Mouse (Mus musculus) neural tube, embryonic 12.5 days (tissue): ENCODE data around the gene Padi1. TPM values are rescaled to one million over a fixed set of nuclear protein-coding genes. Genes with fewer than 3 reads are reported as not detected.

Experiments used
- ATAC-seq: fragments of 200-750 bp; cut with Nextera tagmentation; 2 replicates; pipeline ENCODE4 v1.8.0; 2017; ENCODE audit warnings: low read depth, mild to moderate bottlenecking, moderate TSS enrichment, moderate library complexity; ENCODE audit not compliant: low FRiP score
- H3K27ac ChIP-seq: fragments of 300-500 bp; sonication (generic); 2 replicates; pipeline ENCODE4 v1.5.1; 2016
- H3K27me3 ChIP-seq: fragments of 300-500 bp; sonication (generic); replicated peaks from 2 replicates; pipeline ENCODE4 v1.6.1; 2016; ENCODE audit warnings: mild to moderate bottlenecking
- H3K36me3 ChIP-seq: fragments of 300-500 bp; sonication (generic); 2 replicates; pipeline ENCODE4 v1.6.1; 2016; ENCODE audit warnings: mild to moderate bottlenecking
- H3K4me1 ChIP-seq: fragments of 300-500 bp; sonication (generic); 2 replicates; pipeline ENCODE4 v1.6.1; 2016
- H3K4me2 ChIP-seq: fragments of 300-500 bp; sonication (generic); replicated peaks from 2 replicates; pipeline ENCODE4 v1.6.1; 2016; ENCODE audit warnings: mild to moderate bottlenecking
- H3K4me3 ChIP-seq: fragments of 300-500 bp; sonication (generic); 2 replicates; pipeline ENCODE4 v1.5.1; 2016
- H3K9ac ChIP-seq: fragments of 300-500 bp; sonication (generic); 2 replicates; pipeline ENCODE4 v1.6.1; 2016; ENCODE audit warnings: mild to moderate bottlenecking
- H3K9me3 ChIP-seq: fragments of 300-500 bp; sonication (generic); 2 replicates; pipeline ENCODE4 v1.6.1; 2016; ENCODE audit warnings: mild to moderate bottlenecking
- WGBS: fragments of 180-500 bp; shearing (Covaris S2); methylation state at CpG from one replicate; pipeline ENCODE4 v1.1.7; 2016; 5-methylcytosine and 5-hydroxymethylcytosine counted together
- polyA plus RNA-seq: library from polyadenylated mRNA; unstranded; fragments of >200 nt; fragmentation: Nextera tagmentation; extraction: Ambion mirVana; gene quantifications from 2 replicates; pipeline ENCODE4 v1.2.1, GENCODE M21; 2016

The Padi1 gene
- polyA plus RNA-seq, 1 experiment from 2014 or later: 0.38 TPM

DNA sequence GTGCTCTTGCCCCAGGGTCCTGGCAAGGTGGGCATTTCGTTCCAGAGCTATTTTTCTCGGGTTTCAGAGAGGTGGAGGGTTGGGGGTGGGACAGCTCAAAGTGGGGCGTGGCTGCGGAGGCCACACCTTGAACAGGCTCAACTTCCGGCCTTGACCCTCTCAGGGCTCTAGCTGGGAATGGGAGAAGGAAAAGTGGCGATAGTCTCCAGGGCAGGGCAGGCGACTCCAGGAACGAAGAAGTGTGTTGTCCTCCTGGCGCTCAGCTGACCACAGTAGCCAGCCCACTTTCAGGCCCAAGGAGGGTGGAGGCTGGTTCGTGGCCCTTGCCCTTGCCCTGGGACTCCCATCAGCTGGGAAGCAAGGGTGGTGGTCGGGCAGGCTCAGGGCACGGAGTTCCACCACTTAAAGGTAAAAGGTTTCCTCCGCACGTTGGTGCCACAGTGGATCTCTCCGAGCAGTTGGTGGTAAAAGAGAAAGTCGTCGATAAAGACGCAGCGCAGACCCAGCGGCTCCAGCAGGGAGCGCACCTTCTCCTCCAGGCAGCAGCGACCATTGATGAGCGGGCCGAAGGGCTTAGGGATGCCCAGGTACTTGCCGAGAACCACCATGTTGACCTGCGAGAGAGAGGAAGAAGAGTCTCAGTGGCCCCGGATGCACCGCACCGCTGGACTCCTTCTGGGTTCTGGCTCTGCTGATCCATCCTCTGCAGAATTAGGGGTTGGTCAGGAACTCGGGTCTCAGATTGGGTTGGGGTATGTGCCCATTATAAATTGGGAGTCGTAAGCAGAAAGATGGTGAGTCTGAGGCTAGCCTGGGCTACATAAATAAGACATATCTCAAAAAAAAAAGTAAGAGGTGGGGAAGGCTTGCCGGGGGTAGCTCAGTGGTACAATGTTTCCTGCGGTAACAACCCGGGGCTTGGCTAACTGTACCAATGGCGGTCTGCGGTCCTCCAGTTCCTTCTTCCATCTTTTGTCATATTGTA, 31.0 kb downstream of the Padi1 start:
- no peak overlapping the region for H3K9ac ChIP-seq

GRCm38 (mm10) chr4:140813358-140814185, 32.0 kb downstream of the Padi1 start:
- no peak overlapping the region for H3K27ac ChIP-seq
- H3K36me3 ChIP-seq: no peaks in the 10 kb centered on the region
- no peak overlapping the region for H3K4me3 ChIP-seq
- H3K27me3 ChIP-seq: no peaks in the 10 kb centered on the region
- no peaks in the 10 kb centered on the region for H3K9me3 ChIP-seq
- H3K4me2 ChIP-seq: peak overlapping the region; percentile 58
- H3K9ac ChIP-seq: no peak overlapping the region
- no peak for ATAC-seq
- WGBS: 16% methylated on average over 13 of the region's 13 CpGs
- H3K4me1 ChIP-seq: peaks cover 16% of the 10 kb centered on the region; the same call in 1 of the 2 replicates

More for the DNA sequence above, 31.0 kb downstream of the Padi1 start:
- H3K4me3 ChIP-seq: peak overlapping the region; percentile 24
- no peaks in the 10 kb centered on the region for H3K27me3 ChIP-seq
- H3K4me1 ChIP-seq: peaks cover 16% of the 10 kb centered on the region; the same call in 1 of the 2 replicates
- ATAC-seq: no peak
- H3K4me2 ChIP-seq: peak overlapping the region; percentile 58
- no peaks in the 10 kb centered on the region for H3K36me3 ChIP-seq
- H3K9me3 ChIP-seq: no peaks in the 10 kb centered on the region
- 25% methylated on average over 36 of the region's 36 CpGs for WGBS
- no peak overlapping the region for H3K27ac ChIP-seq

GRCm38 (mm10) chr4:140812609-140813008, 33.0 kb downstream of the Padi1 start:
- H3K27ac ChIP-seq: no peak overlapping the region
- no peaks in the 10 kb centered on the region for H3K36me3 ChIP-seq
- no peak for ATAC-seq
- H3K27me3 ChIP-seq: no peaks in the 10 kb centered on the region
- 28% methylated on average over 14 of the region's 14 CpGs for WGBS
- no peak overlapping the region for H3K4me2 ChIP-seq
- no peaks in the 10 kb centered on the region for H3K9me3 ChIP-seq
- no peak overlapping the region for H3K9ac ChIP-seq
- peaks cover 16% of the 10 kb centered on the region; the same call in 1 of the 2 replicates for H3K4me1 ChIP-seq
- H3K4me3 ChIP-seq: no peak overlapping the region

DNA sequence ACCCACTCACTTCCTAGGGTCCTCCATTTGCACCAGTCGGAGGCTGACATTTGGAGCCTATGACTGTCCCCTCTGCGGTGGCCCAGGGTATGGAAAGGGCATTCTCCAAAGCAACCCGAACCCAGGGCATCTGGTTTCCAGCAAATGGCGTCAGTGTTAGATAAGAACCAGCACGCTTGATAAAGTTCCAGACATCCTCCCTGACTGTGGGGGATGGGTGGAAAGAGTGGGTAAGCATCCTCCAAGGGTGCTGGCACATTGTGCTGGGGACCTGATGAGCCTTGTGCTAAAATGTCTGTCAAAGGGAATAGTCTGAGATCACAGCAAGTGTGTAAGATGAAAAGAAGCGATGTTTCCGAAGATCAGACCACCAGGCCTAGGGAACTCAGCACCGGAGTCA, 33.4 kb downstream of the Padi1 start:
- Histone ChIP-seq H3K4me2 (no peak overlapping the region), H3K4me1 (peaks cover 16% of the 10 kb centered on the region; the same call in 1 of the 2 replicates), H3K27me3 (no peaks in the 10 kb centered on the region), H3K36me3 (no peaks in the 10 kb centered on the region), H3K4me3 (no peak overlapping the region), H3K9ac (no peak overlapping the region), H3K27ac (no peak overlapping the region), H3K9me3 (no peaks in the 10 kb centered on the region)
- ATAC-seq: no peak
- 82% methylated on average over 8 of the region's 8 CpGs for WGBS

DNA sequence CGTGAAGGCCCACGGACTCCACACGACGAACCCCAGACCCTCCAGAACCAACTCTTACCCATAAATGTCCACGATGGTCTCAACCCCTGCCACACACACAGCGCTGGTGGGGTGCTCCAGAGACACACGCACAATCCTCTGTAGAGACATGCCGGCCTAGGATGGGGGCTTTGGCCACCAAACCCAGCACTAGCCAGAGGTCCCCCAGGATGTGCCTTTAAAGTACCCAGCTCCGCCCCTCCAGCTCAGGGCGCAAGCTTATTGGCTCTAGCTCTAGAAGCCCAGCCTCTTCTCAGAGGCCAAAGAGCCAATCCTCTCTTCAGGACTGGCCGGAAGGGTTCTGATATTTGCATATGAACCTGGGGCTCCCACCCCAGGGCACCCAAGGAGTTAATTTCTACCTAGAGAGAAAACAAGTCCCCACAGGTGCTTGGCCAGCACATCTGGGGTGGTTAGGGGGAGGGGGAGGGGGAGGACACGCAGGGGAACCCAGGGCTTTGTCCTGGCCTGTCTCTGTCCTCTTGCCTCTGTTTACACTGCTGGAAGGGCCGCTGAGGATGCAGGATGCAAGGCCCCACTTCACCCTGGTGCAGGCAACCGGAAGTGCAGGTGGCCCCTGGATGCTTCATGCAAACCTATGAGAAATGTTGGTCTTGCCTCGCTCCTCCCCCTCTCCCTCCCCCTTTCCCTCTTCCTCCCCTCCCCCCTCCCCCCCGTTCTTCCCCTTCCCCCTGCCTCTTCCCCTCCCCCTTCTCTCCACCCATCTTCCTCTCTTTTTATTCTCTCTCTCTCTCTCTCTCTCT, 34.9 kb downstream of the Padi1 start, which contains the start of gene Padi3:
Padi3 (minus strand) TSS at position 191 of the 803 bp plus-strand sequence.
- Histone ChIP-seq H3K9ac (no peak within 1 kb of the TSS), H3K4me1 (peaks cover 16% of the 10 kb centered on the region; the same call in 1 of the 2 replicates), H3K36me3 (no peaks in the 10 kb centered on the region), H3K27ac (no peak within 1 kb of the TSS), H3K4me3 (no peak within 1 kb of the TSS), H3K27me3 (no peaks in the 10 kb centered on the region), H3K9me3 (no peaks in the 10 kb centered on the region), H3K4me2 (no peak within 1 kb of the TSS)
- 76% methylated on average over 16 of the region's 16 CpGs for WGBS
- ATAC-seq: no peak

GRCm38 (mm10) chr4:140809118-140809517, 36.5 kb downstream of the Padi1 start:
- WGBS: 84% methylated on average over 8 of the region's 8 CpGs
- H3K36me3 ChIP-seq: no peaks in the 10 kb centered on the region
- no peaks in the 10 kb centered on the region for H3K9me3 ChIP-seq

GRCm38 (mm10) chr4:140804601-140805000, 41.0 kb downstream of the Padi1 start:
- no peaks in the 10 kb centered on the region for H3K27me3 ChIP-seq
- H3K9me3 ChIP-seq: no peaks in the 10 kb centered on the region
- no peak overlapping the region for H3K4me2 ChIP-seq
- ATAC-seq: no peak
- H3K4me1 ChIP-seq: no peaks in the 10 kb centered on the region
- H3K27ac ChIP-seq: no peak overlapping the region
- no peaks in the 10 kb centered on the region for H3K36me3 ChIP-seq
- 77% methylated on average over 9 of the region's 9 CpGs for WGBS
- no peak overlapping the region for H3K4me3 ChIP-seq
- H3K9ac ChIP-seq: no peak overlapping the region

More at GRCm38 (mm10) chr4:140809118-140809517, 36.5 kb downstream of the Padi1 start:
- peaks cover 8% of the 10 kb centered on the region; the same call in 1 of the 2 replicates for H3K4me1 ChIP-seq
- H3K4me2 ChIP-seq: no peak overlapping the region
- no peak overlapping the region for H3K4me3 ChIP-seq
- H3K9ac ChIP-seq: no peak overlapping the region
- no peaks in the 10 kb centered on the region for H3K27me3 ChIP-seq
- H3K27ac ChIP-seq: no peak overlapping the region
- ATAC-seq: no peak

DNA sequence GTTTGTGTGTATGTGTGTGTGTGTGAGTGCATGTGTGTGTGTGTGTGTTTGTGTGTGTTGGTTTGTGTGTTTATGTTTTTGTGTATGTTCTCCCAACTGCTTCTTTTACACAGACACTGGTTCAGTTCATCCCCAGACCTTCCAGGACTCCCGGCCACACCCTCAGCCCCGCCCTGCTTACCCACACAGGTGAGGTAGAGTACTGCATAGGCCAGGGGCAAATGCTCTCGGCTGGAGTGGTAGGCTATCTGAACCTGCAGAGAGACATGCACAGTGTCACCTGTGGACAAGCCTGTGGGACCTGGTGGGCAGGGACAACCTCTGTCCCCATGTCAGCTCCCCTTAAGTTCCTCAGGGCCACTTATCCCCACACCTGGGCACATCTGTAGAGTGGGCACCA, 44.2 kb downstream of the Padi1 start:
- no peaks in the 10 kb centered on the region for H3K27me3 ChIP-seq
- no peaks in the 10 kb centered on the region for H3K36me3 ChIP-seq
- no peaks in the 10 kb centered on the region for H3K9me3 ChIP-seq
- H3K4me3 ChIP-seq: no peak overlapping the region
- no peak overlapping the region for H3K27ac ChIP-seq
- H3K4me1 ChIP-seq: no peaks in the 10 kb centered on the region
- H3K9ac ChIP-seq: no peak overlapping the region
- ATAC-seq: no peak
- 79% methylated on average over 3 of the region's 3 CpGs for WGBS
- H3K4me2 ChIP-seq: no peak overlapping the region

- Histone ChIP-seq H3K36me3 (no peaks in the 10 kb centered on the region), H3K4me2 (no peak overlapping the region), H3K9me3 (no peaks in the 10 kb centered on the region), H3K4me1 (no peaks in the 10 kb centered on the region), H3K27me3 (no peaks in the 10 kb centered on the region), H3K4me3 (no peak overlapping the region), H3K27ac (no peak overlapping the region), H3K9ac (no peak overlapping the region)
- no peak for ATAC-seq
- WGBS: 81% methylated on average over 3 of the region's 3 CpGs
These were observed 48.8 kb downstream of the Padi1 start for GRCm38 (mm10) chr4:140796786-140797185.

GRCm38 (mm10) chr4:140794678-140795077, 50.9 kb downstream of the Padi1 start:
- no peak for ATAC-seq
- 88% methylated on average over 9 of the region's 9 CpGs for WGBS
- Histone ChIP-seq H3K9me3 (no peaks in the 10 kb centered on the region), H3K4me3 (no peak overlapping the region), H3K27me3 (no peaks in the 10 kb centered on the region), H3K4me1 (no peaks in the 10 kb centered on the region), H3K36me3 (no peaks in the 10 kb centered on the region), H3K27ac (no peak overlapping the region), H3K4me2 (no peak overlapping the region), H3K9ac (no peak overlapping the region)

- no peaks in the 10 kb centered on the region for H3K9me3 ChIP-seq
- H3K9ac ChIP-seq: no peak overlapping the region
- no peaks in the 10 kb centered on the region for H3K36me3 ChIP-seq
- H3K27me3 ChIP-seq: no peaks in the 10 kb centered on the region
- ATAC-seq: no peak
- no peaks in the 10 kb centered on the region for H3K4me1 ChIP-seq
- 51% methylated on average over 9 of the region's 9 CpGs for WGBS
- H3K27ac ChIP-seq: no peak overlapping the region
- no peak overlapping the region for H3K4me2 ChIP-seq
- no peak overlapping the region for H3K4me3 ChIP-seq
These were observed 51.8 kb downstream of the Padi1 start for GRCm38 (mm10) chr4:140793795-140794194.
